Mouse (Mus musculus) spleen, adult 2 months (tissue): ENCODE data around the gene Gm3417. TPM values are rescaled to one million over a fixed set of nuclear protein-coding genes. Genes with fewer than 3 reads are reported as not detected.

ENCODE experiments used
- DNase-seq, 2 experiments: peaks; one replicate each; pipeline versions ENCODE4 v3.0.0 to v3.0.0-alpha.2; 2012 to 2021; ENCODE audit warnings: low spot score in 2 of 2, low read depth in 1 of 2
- H3K27ac ChIP-seq: fragments of 200-500 bp; 2 replicates; pipeline ENCODE4 v1.5.1; 2012; ENCODE audit warnings: low read length, inconsistent platforms; ENCODE audit not compliant: insufficient read depth
- H3K27me3 ChIP-seq: fragments of 200-500 bp; 2 replicates; pipeline ENCODE4 v1.6.1; 2012; ENCODE audit warnings: mild to moderate bottlenecking, moderate library complexity, low read length, inconsistent platforms; ENCODE audit not compliant: control insufficient read depth, insufficient read depth
- H3K36me3 ChIP-seq: fragments of 200-500 bp; 2 replicates; pipeline ENCODE4 v1.6.1; 2012; ENCODE audit warnings: mild to moderate bottlenecking, low read length, inconsistent platforms; ENCODE audit not compliant: control insufficient read depth, insufficient read depth
- H3K4me1 ChIP-seq: fragments of 200-500 bp; 2 replicates; pipeline ENCODE4 v1.6.1; 2011; ENCODE audit warnings: inconsistent platforms; ENCODE audit not compliant: control insufficient read depth, insufficient read depth, insufficient read length
- H3K4me3 ChIP-seq: fragments of 200-500 bp; 2 replicates; pipeline ENCODE4 v1.5.1; 2011; ENCODE audit warnings: mild to moderate bottlenecking, inconsistent platforms; ENCODE audit not compliant: insufficient read depth, insufficient read length; ENCODE audit errors: extremely low read depth
- CTCF ChIP-seq: fragments of 200-500 bp; IDR thresholded peaks from 2 replicates; pipeline ENCODE4 v1.5.1; 2011; ENCODE audit warnings: mild to moderate bottlenecking, inconsistent platforms; ENCODE audit not compliant: insufficient read depth, insufficient read length, insufficient replicate concordance; ENCODE audit errors: extremely low read depth
- POLR2A ChIP-seq: fragments of 200-500 bp; IDR thresholded peaks from 2 replicates; pipeline ENCODE4 v1.6.1; 2011; ENCODE audit warnings: low read depth, low read length, inconsistent platforms
- WGBS: fragments of 180-500 bp; shearing (Covaris S2); methylation state at CpG from one replicate; pipeline ENCODE4 v1.1.7; 2018; 5-methylcytosine and 5-hydroxymethylcytosine counted together
- polyA plus RNA-seq: library from polyadenylated mRNA; depleted of rRNA; stranded (reverse); fragments of >200 nt; gene quantifications from 2 replicates; pipeline ENCODE4 v1.2.3, GENCODE M21; 2012; rRNA removed

Gene Gm3417
- polyA plus RNA-seq, 1 experiment, result 0.16 TPM

DNA sequence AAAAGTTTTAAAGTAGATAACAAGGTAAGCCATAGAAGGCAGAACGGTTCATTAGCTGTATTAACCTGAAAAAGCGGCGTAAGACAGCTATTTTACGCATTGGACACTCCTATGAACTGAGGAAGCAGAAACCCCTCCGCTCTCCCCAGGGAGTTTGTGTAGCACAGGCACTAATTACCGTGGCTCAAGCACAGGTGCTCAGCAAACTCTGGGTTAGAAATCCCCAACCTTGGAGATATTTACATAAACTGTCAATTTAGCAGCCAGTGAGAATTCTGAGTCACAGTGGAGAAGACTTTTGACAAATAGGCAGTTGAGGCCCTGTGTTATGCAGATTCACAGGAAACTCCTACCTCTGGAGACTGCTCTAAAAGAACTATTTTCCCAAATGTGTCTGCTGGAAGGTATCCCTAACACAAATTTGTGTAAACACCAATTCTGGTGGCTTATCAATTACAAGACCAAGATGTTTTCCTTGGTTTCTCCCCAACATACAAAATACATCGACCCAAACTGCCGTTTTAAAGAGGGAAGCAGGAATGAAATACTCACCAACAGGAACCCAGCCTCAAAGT is 50.9 kb downstream of the Gm3417 start:
- WGBS, result 69% methylated on average over 8 of the region's 8 CpGs
- DNase-seq, result no peak
- no peaks in the 10 kb centered on the region for H3K27me3 ChIP-seq
- TF ChIP-seq POLR2A (no peak), CTCF (no peak)
- no peak overlapping the region for H3K4me3 ChIP-seq
- H3K36me3 ChIP-seq, result no peaks in the 10 kb centered on the region
- H3K4me1 ChIP-seq, result no peaks in the 10 kb centered on the region
- no peak overlapping the region for H3K27ac ChIP-seq

DNA sequence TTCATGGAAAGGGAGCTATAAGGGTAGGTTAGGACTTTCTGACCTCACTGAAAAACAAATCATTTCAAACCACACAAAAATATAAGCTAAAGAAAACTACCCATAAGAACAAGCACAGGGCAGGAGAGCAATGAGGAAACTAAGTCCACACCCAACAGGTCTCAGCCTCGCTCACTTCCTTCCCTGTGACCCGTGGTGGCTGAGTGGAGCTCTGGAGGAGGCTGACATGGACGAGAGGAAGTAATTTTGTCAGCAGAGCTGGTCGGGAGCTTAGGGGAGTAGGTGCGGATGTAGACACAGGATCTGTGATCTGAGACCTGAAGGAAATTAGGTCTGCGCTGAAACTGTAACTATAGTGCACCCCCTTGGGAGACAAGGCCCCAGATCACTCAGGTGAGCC is 57.0 kb downstream of the Gm3417 start:
- no peak for TF ChIP-seq POLR2A
- no peak for TF ChIP-seq CTCF
- Histone ChIP-seq H3K4me3 (no peak overlapping the region), H3K36me3 (no peaks in the 10 kb centered on the region), H3K27me3 (no peaks in the 10 kb centered on the region), H3K27ac (no peak overlapping the region), H3K4me1 (no peaks in the 10 kb centered on the region)
- WGBS, result 14% methylated on average over 6 of the region's 6 CpGs
- no peak for DNase-seq

- Histone ChIP-seq H3K36me3 (no peaks in the 10 kb centered on the region), H3K27ac (no peak overlapping the region), H3K4me1 (no peaks in the 10 kb centered on the region), H3K27me3 (no peaks in the 10 kb centered on the region), H3K4me3 (no peak overlapping the region)
- no peak for DNase-seq
- WGBS, result 68% methylated on average over 8 of the region's 8 CpGs
- no peak for TF ChIP-seq POLR2A
- TF ChIP-seq CTCF, result no peak
These were observed 60.7 kb downstream of the Gm3417 start for GRCm38 (mm10) chr17:14917866-14918265.

GRCm38 (mm10) chr17:14914401-14914800 is 64.2 kb downstream of the Gm3417 start:
- WGBS, result 92% methylated on average over 4 of the region's 4 CpGs
- DNase-seq, result no peak

More at GRCm38 (mm10) chr17:14914401-14914800, 64.2 kb downstream of the Gm3417 start:
- TF ChIP-seq POLR2A (no peak), CTCF (no peak)
- Histone ChIP-seq H3K27me3 (no peaks in the 10 kb centered on the region), H3K4me1 (no peaks in the 10 kb centered on the region), H3K27ac (no peak overlapping the region), H3K4me3 (no peak overlapping the region), H3K36me3 (no peaks in the 10 kb centered on the region)

Other genes starting within 250 kb of the Gm3417 start
- gene Wdr27, start 35.6 kb downstream of the Gm3417 start, polyA plus RNA-seq, result 0.65 and 0.81 TPM in 2 replicates
- gene 1600012H06Rik, start 35.6 kb downstream of the Gm3417 start, polyA plus RNA-seq, result 9.9 and 11.6 TPM in 2 replicates
- 9.7 and 10.9 TPM in 2 replicates for gene Phf10, start 17.5 kb downstream of the Gm3417 start, polyA plus RNA-seq
- gene 9030025P20Rik, start 322 bp downstream of the Gm3417 start, polyA plus RNA-seq, result 9.8 and 13.9 TPM in 2 replicates
- gene Gm3435, start 31.4 kb upstream of the Gm3417 start, polyA plus RNA-seq, result 0.50 and 0.67 TPM in 2 replicates
- 32.4 and 43.1 TPM in 2 replicates for gene Ermard, start 62.4 kb upstream of the Gm3417 start, polyA plus RNA-seq
- not detected in 2 replicates for gene Tcte3, start 62.7 kb upstream of the Gm3417 start, polyA plus RNA-seq
- 0.78 and 0.99 TPM in 2 replicates for gene Gm3448, start 62.7 kb upstream of the Gm3417 start, polyA plus RNA-seq